Mouse (Mus musculus) thymus, adult 2 months (tissue): ENCODE data around the gene Akt3. TPM values are rescaled to one million over a fixed set of nuclear protein-coding genes. Genes with fewer than 3 reads are reported as not detected.

ENCODE experiments used
- DNase-seq: peaks from one replicate; pipeline ENCODE4 v3.0.0; 2021
- H3K27ac ChIP-seq: fragments of 200-500 bp; 2 replicates; pipeline ENCODE4 v1.5.1; 2012; ENCODE audit warnings: low read length, control low read depth; ENCODE audit not compliant: control insufficient read depth, insufficient read depth
- H3K27me3 ChIP-seq: fragments of 200-500 bp; 2 replicates; pipeline ENCODE4 v1.6.1; 2012; ENCODE audit warnings: mild to moderate bottlenecking, low read length, moderate library complexity, mixed read lengths; ENCODE audit not compliant: control insufficient read depth, insufficient read depth
- H3K36me3 ChIP-seq: fragments of 200-500 bp; 2 replicates; pipeline ENCODE4 v1.6.1; 2012; ENCODE audit warnings: mild to moderate bottlenecking, low read length, moderate library complexity; ENCODE audit not compliant: control insufficient read depth, insufficient read depth
- H3K4me1 ChIP-seq: fragments of 200-500 bp; replicated peaks from 2 replicates; pipeline ENCODE4 v1.6.1; 2012; ENCODE audit warnings: low read length; ENCODE audit not compliant: control insufficient read depth, insufficient read depth
- H3K4me3 ChIP-seq: fragments of 200-500 bp; 2 replicates; pipeline ENCODE4 v1.5.1; 2012; ENCODE audit warnings: mild to moderate bottlenecking, low read length, control low read depth, moderate library complexity; ENCODE audit not compliant: control insufficient read depth, insufficient read depth
- CTCF ChIP-seq: fragments of 200-500 bp; IDR thresholded peaks from 2 replicates; pipeline ENCODE4 v1.5.1; 2012; ENCODE audit warnings: mild to moderate bottlenecking, control low read depth, low read length, moderate library complexity, borderline replicate concordance; ENCODE audit not compliant: control insufficient read depth, poor library complexity, insufficient read depth; ENCODE audit errors: extremely low read depth
- POLR2A ChIP-seq: fragments of 200-500 bp; IDR thresholded peaks from 2 replicates; pipeline ENCODE4 v1.6.1; 2012; ENCODE audit warnings: mild to moderate bottlenecking, low read length, control low read depth, moderate library complexity; ENCODE audit not compliant: control insufficient read depth, poor library complexity, insufficient read depth; ENCODE audit errors: extremely low read depth
- WGBS: fragments of 180-500 bp; shearing (Covaris S2); methylation state at CpG from one replicate; pipeline ENCODE4 v1.1.7; 2018; 5-methylcytosine and 5-hydroxymethylcytosine counted together
- polyA plus RNA-seq: library from polyadenylated mRNA; depleted of rRNA; stranded (reverse); fragments of >200 nt; gene quantifications from 2 replicates; pipeline ENCODE4 v1.2.3, GENCODE M21; 2012

The Akt3 gene
- polyA plus RNA-seq, 1 experiment, result 6.6 TPM

DNA sequence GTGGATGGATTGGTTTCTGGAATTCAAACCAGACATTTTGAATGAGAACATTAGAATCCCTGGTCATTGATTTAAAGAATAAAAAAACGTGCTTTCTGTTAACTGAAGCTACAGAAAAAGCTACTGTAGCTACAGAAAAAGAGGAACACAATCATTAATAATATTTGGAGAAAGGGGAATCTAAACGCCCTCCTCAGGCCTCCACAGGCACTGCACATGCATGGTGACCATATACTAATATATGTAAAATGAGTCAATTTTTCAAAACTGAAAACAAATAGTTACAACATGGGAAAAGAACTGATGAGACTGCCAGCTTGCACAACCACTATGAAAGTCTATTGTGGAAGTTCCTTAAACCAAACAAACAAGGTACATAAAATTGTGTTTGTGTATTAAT lies 21.3 kb downstream of the Akt3 start:
- no peaks in the 10 kb centered on the region for H3K36me3 ChIP-seq
- DNase-seq, result no peak
- WGBS, result 84% methylated on average over 2 of the region's 2 CpGs
- no peak for TF ChIP-seq POLR2A
- no peak for TF ChIP-seq CTCF
- no peak overlapping the region for H3K27ac ChIP-seq
- no peaks in the 10 kb centered on the region for H3K27me3 ChIP-seq
- H3K4me3 ChIP-seq, result no peak overlapping the region
- no peaks in the 10 kb centered on the region for H3K4me1 ChIP-seq

DNA sequence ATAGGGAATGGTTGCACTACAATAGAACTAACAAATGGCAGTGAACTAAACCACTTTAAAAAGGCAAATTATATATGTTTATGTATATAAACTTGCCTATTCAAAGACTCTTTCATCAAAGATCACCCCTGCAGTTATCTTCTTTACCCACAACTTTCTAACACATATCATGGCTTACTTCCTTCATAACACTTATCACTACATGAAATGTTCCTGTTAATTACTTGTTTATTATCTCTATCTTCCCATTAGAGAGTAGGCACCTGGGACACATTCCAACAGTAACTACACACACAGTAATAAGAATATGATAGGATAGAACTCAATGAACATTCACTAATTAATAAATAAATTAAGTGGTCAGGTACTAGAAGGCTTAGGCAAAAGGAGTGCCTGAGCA lies 21.8 kb downstream of the Akt3 start:
- H3K27ac ChIP-seq, result no peak overlapping the region
- no peaks in the 10 kb centered on the region for H3K36me3 ChIP-seq
- H3K4me3 ChIP-seq, result no peak overlapping the region
- no peak for DNase-seq
- no peaks in the 10 kb centered on the region for H3K4me1 ChIP-seq
- H3K27me3 ChIP-seq, result no peaks in the 10 kb centered on the region
- no peak for TF ChIP-seq CTCF
- TF ChIP-seq POLR2A, result no peak

DNA sequence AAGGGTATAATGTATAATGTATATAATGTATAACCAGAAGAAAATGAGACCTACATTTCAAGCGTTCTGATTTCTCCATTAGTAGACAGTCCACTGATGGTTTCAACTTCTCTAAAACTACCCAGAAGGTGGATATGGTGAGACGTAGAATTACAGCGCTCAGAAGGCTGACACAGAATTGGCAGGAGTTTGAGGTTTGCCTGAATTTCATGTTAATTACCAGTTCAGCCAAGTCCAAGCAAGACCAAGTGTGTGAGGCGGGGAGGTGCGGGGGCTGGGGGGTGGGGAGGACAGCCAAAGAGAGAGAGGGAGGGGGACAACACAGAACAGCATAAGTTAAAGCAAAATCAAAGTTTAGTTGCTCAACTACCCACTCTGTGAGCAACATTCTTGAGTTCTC lies 23.5 kb downstream of the Akt3 start:
- WGBS, result 92% methylated on average over 5 of the region's 5 CpGs
- H3K36me3 ChIP-seq, result no peaks in the 10 kb centered on the region
- H3K4me3 ChIP-seq, result no peak overlapping the region
- H3K27ac ChIP-seq, result no peak overlapping the region
- TF ChIP-seq CTCF (no peak), POLR2A (no peak)
- no peaks in the 10 kb centered on the region for H3K27me3 ChIP-seq
- DNase-seq, result no peak
- no peaks in the 10 kb centered on the region for H3K4me1 ChIP-seq

- no peak for TF ChIP-seq CTCF
- no peak for TF ChIP-seq POLR2A
- H3K27ac ChIP-seq, result no peak overlapping the region
- no peaks in the 10 kb centered on the region for H3K4me1 ChIP-seq
- no peaks in the 10 kb centered on the region for H3K36me3 ChIP-seq
- no peak for DNase-seq
- no peaks in the 10 kb centered on the region for H3K27me3 ChIP-seq
- no peak overlapping the region for H3K4me3 ChIP-seq
Measured at GRCm38 (mm10) chr1:177231122-177231521, 26.9 kb downstream of the Akt3 start.

- H3K27me3 ChIP-seq, result no peaks in the 10 kb centered on the region
- no peaks in the 10 kb centered on the region for H3K4me1 ChIP-seq
- H3K27ac ChIP-seq, result no peak overlapping the region
- 92% methylated on average over 1 of the region's 1 CpGs for WGBS
- DNase-seq, result no peak
- no peak for TF ChIP-seq POLR2A
- TF ChIP-seq CTCF, result no peak
- H3K4me3 ChIP-seq, result no peak overlapping the region
- H3K36me3 ChIP-seq, result no peaks in the 10 kb centered on the region
Measured at GRCm38 (mm10) chr1:177198978-177199377, 59.0 kb downstream of the Akt3 start.

- H3K27ac ChIP-seq, result no peak overlapping the region
- DNase-seq, result no peak
- no peaks in the 10 kb centered on the region for H3K4me1 ChIP-seq
- no peaks in the 10 kb centered on the region for H3K36me3 ChIP-seq
- H3K4me3 ChIP-seq, result no peak overlapping the region
- H3K27me3 ChIP-seq, result no peaks in the 10 kb centered on the region
- TF ChIP-seq POLR2A, result no peak
- TF ChIP-seq CTCF, result no peak
Measured at GRCm38 (mm10) chr1:177195224-177195623, 62.8 kb downstream of the Akt3 start.

DNA sequence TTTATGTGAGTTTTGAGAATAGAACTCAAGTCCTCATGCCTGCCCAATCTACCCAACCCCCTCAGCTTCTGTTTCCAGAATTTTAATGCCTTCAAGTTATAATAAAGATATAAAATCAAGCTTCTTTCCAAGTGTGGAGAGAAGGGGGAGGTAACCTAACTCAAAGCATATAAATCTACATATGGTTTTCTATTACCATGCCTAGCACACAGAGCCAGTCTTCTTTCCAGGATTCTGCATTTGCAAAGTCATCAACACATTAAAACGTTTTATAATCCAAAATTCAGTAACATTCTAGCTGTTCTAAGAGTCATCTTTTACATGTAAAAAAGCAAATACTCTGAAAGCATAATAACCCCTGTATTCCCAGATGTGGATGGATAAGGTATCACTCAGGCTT lies 63.7 kb downstream of the Akt3 start:
- no peak for DNase-seq
- H3K4me1 ChIP-seq, result no peaks in the 10 kb centered on the region
- H3K27ac ChIP-seq, result no peak overlapping the region
- WGBS, result 83% methylated on average over 1 of the region's 1 CpGs
- TF ChIP-seq CTCF, result no peak
- TF ChIP-seq POLR2A, result no peak
- no peaks in the 10 kb centered on the region for H3K27me3 ChIP-seq
- no peak overlapping the region for H3K4me3 ChIP-seq
- H3K36me3 ChIP-seq, result no peaks in the 10 kb centered on the region
